ENCODE assay signal across 13 mouse cellular contexts in the genomic region with DNA sequence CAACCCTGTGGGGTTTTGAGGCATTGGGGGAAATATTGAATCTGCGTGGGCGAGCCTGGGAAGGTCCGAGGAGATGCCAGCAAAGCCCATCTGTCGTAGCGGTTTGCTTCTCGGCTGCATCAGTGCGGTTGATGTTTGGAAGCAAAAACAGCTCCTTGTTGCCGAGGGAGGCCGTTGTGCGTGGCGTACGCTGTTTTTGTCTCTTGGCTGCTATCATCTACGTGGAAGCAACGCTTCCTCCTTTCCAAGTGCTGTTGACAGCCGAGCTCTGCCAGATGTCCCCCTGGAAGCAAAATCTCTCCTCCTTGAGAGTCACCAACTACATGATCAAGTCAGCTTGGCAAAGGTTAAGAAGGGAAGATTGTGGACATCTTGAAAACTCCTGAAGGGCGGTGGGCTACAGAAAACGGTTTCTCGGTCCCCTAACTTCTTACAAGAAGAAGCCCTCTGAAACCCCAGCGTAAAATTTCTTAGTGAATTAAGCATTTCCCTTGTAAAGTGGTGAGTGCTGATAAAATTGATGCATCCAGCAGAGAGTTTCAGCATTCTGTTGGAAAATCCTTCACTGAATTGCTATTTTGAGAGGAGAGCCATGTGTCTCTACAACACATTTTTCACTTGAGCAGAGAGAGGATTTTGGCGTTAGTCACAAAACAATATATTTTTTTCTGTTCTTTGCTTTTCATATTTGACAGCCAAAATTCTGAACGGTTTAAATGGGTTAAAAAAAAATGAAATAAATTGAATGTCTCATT. TPM values are rescaled to one million over a fixed set of nuclear protein-coding genes. Genes with fewer than 3 reads are reported as not detected.
DNase-seq lines count a peak whose midpoint lies in the region; ATAC-seq and TF ChIP-seq lines count a peak whose summit lies in the region.
"Had no signal": no experiment of that assay in that cellular context is flagged by ENCODE, and none has a peak within 500 bp of the region (broad histone marks: within the 10 kb centered on the region; RNA-seq: fewer than 3 reads in every experiment).

No protein-coding gene starts in this region.

- peaks cover 22% of the 10 kb centered on the region; the same call in 1 of the 2 replicates for H3K9me3 ChIP-seq in midbrain, postnatal 0 days (ENCODE audit: low read length)

- H3K36me3 ChIP-seq in midbrain, postnatal 0 days (ENCODE audit: insufficient read depth, low read length), result peaks cover 37% of the 10 kb centered on the region

- no peaks in the 10 kb centered on the region for H3K27me3 ChIP-seq in midbrain, postnatal 0 days (ENCODE audit: insufficient read depth, low read length)
- H3K27me3 ChIP-seq: hindbrain, embryonic 12.5 days; limb, embryonic 12.5 days had no signal

- H3K9ac ChIP-seq in midbrain, postnatal 0 days (replicated peaks; ENCODE audit: low read length, poor library complexity, severe bottlenecking), result no peak overlapping the region
- H3K9ac ChIP-seq: hindbrain, embryonic 12.5 days; limb, embryonic 12.5 days had no signal

- ATAC-seq in midbrain, postnatal 0 days (ENCODE audit: low FRiP score), result no peak

- no peak overlapping the region for H3K4me2 ChIP-seq in midbrain, postnatal 0 days (ENCODE audit: low read depth, low read length, poor library complexity, severe bottlenecking)
- H3K4me2 ChIP-seq: hindbrain, embryonic 12.5 days; limb, embryonic 12.5 days had no signal

- DNase-seq in brain, adult 2 months (ENCODE audit: low read depth, low spot score), result peak; percentile 94
- DNase-seq in brain, embryonic 18.5 days (ENCODE audit: low read depth, low spot score), result peak; percentile 43
- DNase-seq in frontal cortex, postnatal 10 days (ENCODE audit: low spot score in 2 of 2), result peak; percentile 45 to 55
- DNase-seq in left cerebral cortex, adult 8-10 months (ENCODE audit: low spot score in 2 of 2), result peak; percentile 18 to 79
- no peak for DNase-seq in midbrain, postnatal 0 days (ENCODE audit: low spot score)
- no peak for DNase-seq in kidney, postnatal 4 days
- no peak for DNase-seq in ovary, postnatal 36 days (ENCODE audit: low spot score)
- DNase-seq: adrenal gland, postnatal 36 days; thymus, postnatal 4 days had no signal

- H3K27ac ChIP-seq in midbrain, postnatal 0 days (ENCODE audit: low read depth, low read length), result no peak overlapping the region
- H3K27ac ChIP-seq: hindbrain, embryonic 12.5 days; limb, embryonic 12.5 days had no signal

- H3K4me3 ChIP-seq in midbrain, postnatal 0 days (ENCODE audit: low read depth, low read length), result no peak overlapping the region
- H3K4me3 ChIP-seq: hindbrain, embryonic 12.5 days; limb, embryonic 12.5 days had no signal

- no peak for TF ChIP-seq CTCF in midbrain, postnatal 0 days (IDR thresholded peaks at IDR 0.05)

- WGBS in midbrain, postnatal 0 days, result 94% methylated on average over 21 of the region's 21 CpGs

- H3K4me1 ChIP-seq in midbrain, postnatal 0 days (ENCODE audit: insufficient read depth, low read length), result no peaks in the 10 kb centered on the region
- H3K4me1 ChIP-seq: hindbrain, embryonic 12.5 days had no signal

RNA-seq across cellular contexts. Expression of a gene that starts 46.8 kb away (rescaled TPM):
- total RNA-seq in left cerebral cortex, adult 8-10 months (2022), result not detected
- 0.52 and 0.77 TPM in 2 replicates for total RNA-seq in midbrain, postnatal 0 days (2014; rRNA removed)
- polyA plus RNA-seq in midbrain, postnatal 0 days (2015; fragmentation: Nextera tagmentation; extraction: Ambion mirVana), result 0.10 and 0.49 TPM in 2 replicates
- total RNA-seq: adrenal gland, postnatal 36 days; megakaryocyte progenitor cell, adult 5-6 weeks; MEL had no signal
- polyA plus RNA-seq: limb, embryonic 12.5 days had no signal

Comparison
In these comparisons a context has a peak if more than half of its experiments do, and no peak if none do; other contexts are left out.
1. DNase-seq: peak in brain, adult 2 months (single experiment), brain, embryonic 18.5 days (single experiment), frontal cortex, postnatal 10 days (2 of 2) and left cerebral cortex, adult 8-10 months (2 of 2); none in midbrain, postnatal 0 days (single experiment), kidney, postnatal 4 days (0 of 2) and ovary, postnatal 36 days (single experiment).